Mouse (Mus musculus): ENCODE measurements around the gene N4bp2l2. TPM values are rescaled to one million over a fixed set of nuclear protein-coding genes. Genes with fewer than 3 reads are reported as not detected.
"Not testable (repeated sequence)": the region's sequence is repeated elsewhere in the genome, so short reads cannot be mapped to it uniquely, and the experiment has no call there.

The N4bp2l2 gene
- polyA plus RNA-seq, 1 experiment from 2014 or later, result 47.1 TPM

DNA sequence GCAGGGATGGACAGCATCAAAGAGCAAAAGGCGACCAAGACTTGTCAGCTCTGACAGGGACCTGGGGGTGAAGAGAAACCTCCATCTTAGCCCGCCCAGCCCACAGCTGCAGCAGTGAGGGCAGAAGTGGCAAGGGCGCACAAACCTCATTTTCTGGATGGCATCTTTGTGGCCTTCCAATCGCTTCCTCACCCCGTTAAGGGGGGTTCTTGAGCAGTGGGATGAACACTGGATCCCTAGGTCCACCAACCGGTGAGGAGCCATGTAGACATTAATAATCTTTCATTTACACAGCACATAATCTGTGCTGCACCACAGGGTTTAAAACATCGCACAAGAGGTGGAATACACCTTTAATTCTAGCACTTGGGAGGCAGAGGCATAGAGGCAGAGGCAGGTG is 6.4 kb upstream of the N4bp2l2 start:
- WGBS, result 90% methylated on average over 7 of the region's 7 CpGs
- peaks cover 11% of the 10 kb centered on the region for H3K4me1 ChIP-seq
- H3K27ac ChIP-seq, result no peak overlapping the region
- no peak for ATAC-seq (ENCODE audit: insufficient number of reproducible peaks, insufficient read depth, low FRiP score, low TSS enrichment)
- no peaks in the 10 kb centered on the region for H3K27me3 ChIP-seq
- H3K9me3 ChIP-seq, result no peaks in the 10 kb centered on the region
- no peak overlapping the region for H3K4me2 ChIP-seq (replicated peaks)
- no peaks in the 10 kb centered on the region for H3K36me3 ChIP-seq
- no peak overlapping the region for H3K9ac ChIP-seq
- H3K4me3 ChIP-seq, result no peak overlapping the region

DNA sequence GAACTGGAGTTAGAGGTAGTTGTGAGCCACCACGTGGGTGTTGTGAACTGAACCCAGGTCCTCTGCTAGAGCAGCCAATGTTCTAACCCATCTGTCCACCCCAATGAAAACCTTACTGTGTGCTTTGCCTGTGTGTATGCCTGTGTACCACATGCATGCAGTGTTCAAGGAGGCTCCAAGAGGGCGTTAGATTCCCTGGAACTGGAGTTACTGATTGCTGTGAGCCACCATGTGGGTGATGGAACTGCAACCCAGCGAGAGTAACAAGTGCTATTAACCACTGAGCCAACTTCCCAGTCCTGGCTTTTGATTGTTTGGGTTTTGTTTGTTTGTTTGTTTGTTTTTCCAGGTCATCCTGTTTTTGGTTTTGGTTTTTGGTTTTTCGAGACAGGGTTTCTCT is 2.7 kb upstream of the N4bp2l2 start:
- no peak overlapping the region for H3K4me2 ChIP-seq (replicated peaks)
- no peak for ATAC-seq (ENCODE audit: insufficient number of reproducible peaks, insufficient read depth, low FRiP score, low TSS enrichment)
- H3K27ac ChIP-seq, result no peak overlapping the region
- H3K9me3 ChIP-seq, result no peaks in the 10 kb centered on the region
- no peaks in the 10 kb centered on the region for H3K27me3 ChIP-seq
- H3K9ac ChIP-seq, result no peak overlapping the region
- WGBS, result 55% methylated on average over 4 of the region's 4 CpGs
- no peaks in the 10 kb centered on the region for H3K4me1 ChIP-seq
- H3K4me3 ChIP-seq, result no peak overlapping the region
- H3K36me3 ChIP-seq, result no peaks in the 10 kb centered on the region

DNA sequence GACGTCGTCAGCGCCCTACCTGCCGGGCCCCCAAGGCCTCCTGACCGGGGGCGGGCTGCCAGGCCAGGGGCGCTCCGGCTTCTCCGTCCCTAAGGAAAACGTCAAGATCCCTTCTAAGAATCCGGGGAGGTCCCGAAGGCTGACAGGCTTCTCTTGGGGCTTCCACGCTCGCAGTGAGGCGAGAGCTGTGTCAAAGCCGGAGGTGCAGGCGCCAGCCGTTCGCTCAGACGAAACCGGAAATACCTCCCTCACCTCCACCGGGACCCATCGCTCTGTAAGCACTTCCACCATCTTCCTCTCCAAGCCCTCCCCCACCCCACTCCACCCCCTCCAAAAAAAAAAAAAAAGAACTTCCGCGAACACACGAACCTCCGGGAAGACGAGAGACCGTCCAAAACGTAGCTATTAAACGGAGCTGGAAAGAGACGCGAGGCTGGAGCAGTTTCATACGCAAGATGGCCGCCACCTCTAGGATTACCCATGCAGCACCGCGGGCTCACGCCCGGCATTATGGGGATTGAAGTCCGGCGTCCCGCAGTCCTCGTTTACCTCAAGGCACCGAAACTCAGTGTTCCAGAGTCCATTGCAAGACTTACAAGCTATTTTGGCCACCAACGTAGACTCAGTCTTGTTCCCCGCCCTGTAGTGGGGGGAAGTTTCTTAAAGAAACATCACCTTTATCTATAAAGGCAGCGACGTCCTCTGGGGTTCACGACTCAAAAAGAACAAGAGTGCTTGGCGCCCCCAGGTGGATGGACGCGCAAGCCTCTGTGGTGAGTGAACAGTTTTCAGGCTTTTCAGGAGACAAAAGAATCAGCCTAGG is 640 bp downstream of the N4bp2l2 start:
- Histone ChIP-seq H3K9ac (peak overlapping the region; percentile 89), H3K4me1 (no peaks in the 10 kb centered on the region; the same call in none of the 2 replicates), H3K4me3 (peak overlapping the region; percentile 93), H3K36me3 (peaks cover 15% of the 10 kb centered on the region), H3K4me2 (replicated peaks) (peak overlapping the region; percentile 83), H3K27me3 (no peaks in the 10 kb centered on the region), H3K27ac (peak overlapping the region; percentile 98), H3K9me3 (no peaks in the 10 kb centered on the region)
- WGBS, result under 1% methylated on average over 52 of the region's 52 CpGs
- peak; percentile 100 for ATAC-seq (ENCODE audit: insufficient number of reproducible peaks, insufficient read depth, low FRiP score, low TSS enrichment)

DNA sequence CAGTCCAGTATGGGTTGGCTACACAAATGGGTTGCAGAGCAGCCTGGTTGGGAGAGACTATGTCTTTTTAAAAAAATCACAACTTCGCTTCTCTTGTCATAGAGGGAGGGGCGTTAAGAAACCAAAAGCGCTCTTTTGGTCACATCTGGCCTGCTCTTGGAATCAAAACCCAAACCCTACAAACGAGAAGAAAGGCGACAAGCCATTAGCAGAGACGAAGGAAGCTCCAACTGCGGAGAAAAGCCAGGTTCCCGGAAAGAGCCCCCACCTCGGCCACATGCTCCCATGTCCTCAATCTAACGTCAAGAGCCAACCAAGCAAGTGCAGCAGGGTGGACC is 1.2 kb downstream of the N4bp2l2 start:
- peak overlapping the region; percentile 89 for H3K9ac ChIP-seq
- ATAC-seq (ENCODE audit: insufficient number of reproducible peaks, insufficient read depth, low FRiP score, low TSS enrichment), result no peak
- H3K4me1 ChIP-seq, result no peaks in the 10 kb centered on the region; the same call in none of the 2 replicates
- H3K27me3 ChIP-seq, result no peaks in the 10 kb centered on the region
- H3K4me3 ChIP-seq, result peak overlapping the region; percentile 93
- H3K27ac ChIP-seq, result peak overlapping the region; percentile 98
- peak overlapping the region; percentile 83 for H3K4me2 ChIP-seq (replicated peaks)
- no peaks in the 10 kb centered on the region for H3K9me3 ChIP-seq
- WGBS, result 1% methylated on average over 10 of the region's 10 CpGs
- H3K36me3 ChIP-seq, result peaks cover 15% of the 10 kb centered on the region

DNA sequence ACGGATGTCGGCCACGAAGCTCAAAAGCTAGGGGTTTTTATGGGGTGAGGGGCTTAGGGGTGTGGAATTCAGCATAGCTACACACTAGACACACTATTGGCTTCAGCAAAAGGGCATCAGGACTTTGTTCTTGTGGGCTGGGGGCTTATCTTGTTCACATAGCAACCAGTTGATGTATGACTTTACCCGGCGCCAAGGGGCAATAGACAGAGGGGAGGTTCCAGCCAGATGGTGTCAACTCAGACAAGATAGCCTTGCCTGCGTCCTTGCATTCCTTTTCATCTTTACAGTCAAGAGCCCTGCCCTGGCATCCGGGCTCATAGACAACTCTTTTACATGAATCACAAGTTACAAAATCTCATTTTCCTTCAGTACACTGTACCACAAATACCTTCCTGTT is 2.1 kb downstream of the N4bp2l2 start:
- WGBS, result 92% methylated on average over 7 of the region's 7 CpGs
- not testable (repeated sequence) for H3K27ac ChIP-seq; H3K9me3 ChIP-seq; ATAC-seq (ENCODE audit: insufficient number of reproducible peaks, insufficient read depth, low FRiP score, low TSS enrichment); H3K4me1 ChIP-seq; H3K27me3 ChIP-seq; H3K9ac ChIP-seq; H3K4me3 ChIP-seq
- H3K36me3 ChIP-seq, result peaks cover 18% of the 10 kb centered on the region
- H3K4me2 ChIP-seq (replicated peaks), result 0 out of 2 replicates have a peak overlapping the region, but pooled peaks have one; percentile 7

DNA sequence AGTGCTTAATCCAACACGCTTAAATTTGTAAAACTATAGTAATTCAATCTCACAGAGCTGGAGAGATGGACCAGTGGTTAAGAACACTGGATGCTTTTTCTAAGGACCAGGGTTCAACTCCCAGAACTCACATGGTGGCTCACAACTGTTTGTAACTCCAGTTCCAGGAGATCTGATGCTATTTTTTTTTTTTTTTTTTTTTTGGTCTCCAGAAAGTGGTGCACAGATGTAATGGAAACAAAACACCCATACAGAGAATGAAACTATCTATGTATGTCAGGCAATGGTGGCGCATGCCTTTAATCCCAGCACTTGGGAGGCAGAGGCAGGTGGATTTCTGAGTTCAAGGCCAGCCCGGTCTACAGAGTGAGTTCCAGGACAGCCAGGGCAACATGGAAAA is 5.7 kb downstream of the N4bp2l2 start:
- H3K9ac ChIP-seq; H3K27ac ChIP-seq; ATAC-seq (ENCODE audit: insufficient number of reproducible peaks, insufficient read depth, low FRiP score, low TSS enrichment); H3K4me3 ChIP-seq; H3K9me3 ChIP-seq; H3K27me3 ChIP-seq; H3K4me2 ChIP-seq (replicated peaks); H3K4me1 ChIP-seq: not testable (repeated sequence)
- WGBS, result 94% methylated on average over 3 of the region's 3 CpGs
- peaks cover 22% of the 10 kb centered on the region for H3K36me3 ChIP-seq

DNA sequence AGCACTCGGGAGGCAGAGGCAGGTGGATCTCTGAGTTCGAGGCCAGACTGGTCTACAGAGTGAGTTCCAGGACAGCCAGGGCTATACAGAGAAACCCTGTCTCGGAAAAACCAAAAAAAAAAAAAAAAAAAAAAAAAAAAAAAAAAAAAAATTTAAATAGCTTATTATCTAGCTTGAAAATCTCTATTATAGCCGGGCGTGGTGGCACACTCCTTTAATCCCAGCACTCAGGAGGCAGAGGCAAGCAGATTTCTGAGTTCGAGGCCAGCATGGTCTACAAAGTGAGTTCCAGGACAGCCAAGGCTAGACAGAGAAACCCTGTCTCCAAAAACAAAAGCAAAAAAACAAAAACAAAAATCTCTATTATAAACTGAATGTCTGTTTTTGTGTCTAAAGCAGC is 6.6 kb downstream of the N4bp2l2 start:
- not testable (repeated sequence) for H3K4me3 ChIP-seq; H3K9ac ChIP-seq; H3K4me2 ChIP-seq (replicated peaks); H3K27me3 ChIP-seq; ATAC-seq (ENCODE audit: insufficient number of reproducible peaks, insufficient read depth, low FRiP score, low TSS enrichment); H3K9me3 ChIP-seq; H3K4me1 ChIP-seq; H3K27ac ChIP-seq
- peaks cover 22% of the 10 kb centered on the region for H3K36me3 ChIP-seq
- WGBS, result 97% methylated on average over 6 of the region's 6 CpGs

DNA sequence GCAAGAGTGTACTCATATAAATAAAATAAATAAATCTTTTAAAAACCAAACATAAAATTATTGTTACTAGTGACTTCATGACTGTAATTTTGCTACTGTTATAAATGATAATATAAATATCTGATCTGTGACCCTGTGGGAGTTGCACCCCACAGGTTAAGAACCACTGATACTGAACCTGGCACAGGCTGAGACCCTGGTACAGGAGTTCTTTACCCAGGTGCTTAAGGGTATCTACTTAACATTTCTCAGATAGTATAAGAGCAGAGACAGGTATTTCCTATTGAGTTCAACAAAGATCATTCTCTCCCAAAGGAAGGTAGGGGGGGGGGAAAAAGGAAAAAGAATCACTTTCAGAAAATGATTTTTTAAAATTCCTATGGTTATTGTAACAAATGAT is 11.4 kb downstream of the N4bp2l2 start:
- Histone ChIP-seq H3K9ac (no peak overlapping the region), H3K9me3 (no peaks in the 10 kb centered on the region), H3K36me3 (peaks cover 12% of the 10 kb centered on the region; the same call in 1 of the 2 replicates), H3K4me3 (no peak overlapping the region), H3K4me2 (replicated peaks) (no peak overlapping the region), H3K27me3 (no peaks in the 10 kb centered on the region), H3K27ac (no peak overlapping the region), H3K4me1 (no peaks in the 10 kb centered on the region)
- no peak for ATAC-seq (ENCODE audit: insufficient number of reproducible peaks, insufficient read depth, low FRiP score, low TSS enrichment)

DNA sequence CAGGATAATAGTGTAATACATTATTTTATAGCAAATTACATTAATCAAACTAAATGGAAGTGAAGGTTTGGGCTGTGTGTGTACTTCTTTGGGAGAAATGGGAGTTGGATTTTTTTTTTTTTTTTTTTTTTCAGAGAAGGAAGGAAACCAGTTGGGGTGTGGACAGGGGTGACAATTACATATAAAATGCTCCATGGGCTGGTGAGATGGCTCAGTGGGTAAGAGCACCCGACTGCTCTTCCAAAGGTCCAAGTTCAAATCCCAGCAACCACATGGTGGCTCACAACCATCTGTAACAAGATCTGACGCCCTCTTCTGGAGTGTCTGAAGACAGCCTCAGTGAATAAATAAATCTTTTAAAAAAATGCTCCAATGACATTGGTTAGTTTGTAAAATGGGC is 13.4 kb downstream of the N4bp2l2 start:
- no peaks in the 10 kb centered on the region for H3K9me3 ChIP-seq
- ATAC-seq (ENCODE audit: insufficient number of reproducible peaks, insufficient read depth, low FRiP score, low TSS enrichment), result no peak
- no peak overlapping the region for H3K27ac ChIP-seq
- H3K27me3 ChIP-seq, result no peaks in the 10 kb centered on the region
- no peak overlapping the region for H3K4me3 ChIP-seq
- 85% methylated on average over 2 of the region's 2 CpGs for WGBS
- H3K4me1 ChIP-seq, result no peaks in the 10 kb centered on the region
- no peak overlapping the region for H3K9ac ChIP-seq
- peaks cover 23% of the 10 kb centered on the region for H3K36me3 ChIP-seq
- H3K4me2 ChIP-seq (replicated peaks), result no peak overlapping the region

DNA sequence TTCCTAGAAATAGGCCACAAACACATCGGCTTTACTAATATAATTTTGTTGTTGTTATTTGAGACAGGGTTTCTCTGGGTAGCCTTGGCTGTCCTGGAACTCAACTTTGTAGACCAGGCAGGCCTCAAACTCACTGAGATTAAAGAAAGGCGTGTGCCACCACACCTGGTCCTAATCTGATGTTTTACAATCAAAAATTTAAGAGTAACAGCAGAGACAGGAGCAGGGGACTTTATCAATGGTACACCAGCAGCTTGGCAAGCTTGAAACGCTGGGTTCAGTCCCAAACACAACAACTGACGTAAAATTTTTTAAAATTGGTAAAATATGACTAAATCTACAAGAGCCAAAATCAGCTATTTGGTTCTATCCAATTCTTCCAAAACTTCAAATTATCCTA is 21.1 kb downstream of the N4bp2l2 start:
- Histone ChIP-seq H3K4me2 (replicated peaks) (no peak overlapping the region), H3K4me3 (no peak overlapping the region), H3K9ac (no peak overlapping the region), H3K27ac (no peak overlapping the region), H3K9me3 (no peaks in the 10 kb centered on the region), H3K27me3 (no peaks in the 10 kb centered on the region), H3K36me3 (peaks cover 39% of the 10 kb centered on the region), H3K4me1 (no peaks in the 10 kb centered on the region)
- ATAC-seq (ENCODE audit: insufficient number of reproducible peaks, insufficient read depth, low FRiP score, low TSS enrichment), result no peak
- 90% methylated on average over 4 of the region's 4 CpGs for WGBS

DNA sequence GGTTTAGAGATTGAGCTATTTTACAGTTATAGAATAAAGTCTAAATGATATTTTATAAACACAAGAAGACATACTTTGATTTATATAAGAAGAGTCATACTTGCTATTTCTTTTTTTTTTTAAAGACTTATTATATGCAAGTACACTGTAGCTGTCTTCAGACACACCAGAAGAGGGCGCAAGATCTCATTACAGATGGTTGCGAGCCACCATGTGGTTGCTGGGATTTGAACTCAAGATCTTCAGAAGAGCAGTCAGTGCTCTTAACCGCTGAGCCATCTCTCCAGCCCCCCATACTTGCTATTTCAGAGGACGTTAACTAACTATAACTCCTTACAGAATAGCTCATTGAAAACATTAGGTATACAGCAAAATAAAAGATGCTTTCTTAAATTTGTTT is 22.6 kb downstream of the N4bp2l2 start:
- not testable (repeated sequence) for H3K27me3 ChIP-seq; H3K27ac ChIP-seq; H3K9me3 ChIP-seq; ATAC-seq (ENCODE audit: insufficient number of reproducible peaks, insufficient read depth, low FRiP score, low TSS enrichment); H3K4me3 ChIP-seq; H3K4me2 ChIP-seq (replicated peaks); H3K9ac ChIP-seq; H3K4me1 ChIP-seq
- peaks cover 28% of the 10 kb centered on the region; the same call in 1 of the 2 replicates for H3K36me3 ChIP-seq
- WGBS, result 97% methylated on average over 4 of the region's 4 CpGs

DNA sequence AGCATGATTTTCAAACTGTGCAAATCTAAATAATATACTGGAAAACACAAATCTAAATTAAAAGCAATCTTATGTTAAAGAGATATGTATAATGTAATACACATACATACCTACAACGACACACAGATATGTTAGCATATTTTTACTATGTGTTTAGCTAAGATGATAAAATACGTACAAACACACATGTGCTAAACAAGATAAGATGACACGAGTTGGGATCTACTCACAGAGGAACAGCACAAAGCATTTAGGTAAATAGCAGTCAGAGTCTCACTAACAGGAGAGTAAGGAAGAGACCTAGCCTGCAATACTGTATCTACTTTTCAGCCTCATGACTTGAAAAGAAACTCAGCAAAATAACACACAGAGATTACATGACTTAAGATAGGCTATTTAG is 24.5 kb downstream of the N4bp2l2 start:
- Histone ChIP-seq H3K4me1 (no peaks in the 10 kb centered on the region), H3K9ac (no peak overlapping the region), H3K27me3 (no peaks in the 10 kb centered on the region), H3K4me3 (no peak overlapping the region), H3K27ac (no peak overlapping the region), H3K36me3 (peaks cover 30% of the 10 kb centered on the region; the same call in 1 of the 2 replicates), H3K4me2 (replicated peaks) (no peak overlapping the region), H3K9me3 (no peaks in the 10 kb centered on the region)
- WGBS, result 91% methylated on average over 3 of the region's 3 CpGs
- ATAC-seq (ENCODE audit: insufficient number of reproducible peaks, insufficient read depth, low FRiP score, low TSS enrichment), result no peak

Measured in embryonic facial prominence, embryonic 12.5 days (tissue).